8 mouse cellular contexts compared by ENCODE assay signal in genomic region chr4:138261843-138262681, GRCm38 (mm10). TPM values are rescaled to one million over a fixed set of nuclear protein-coding genes. Genes with fewer than 3 reads are reported as not detected.
DNase-seq lines count a peak whose midpoint lies in the region; ATAC-seq and TF ChIP-seq lines count a peak whose summit lies in the region.

No protein-coding gene starts in this region.

- no peaks in the 10 kb centered on the region for H3K36me3 ChIP-seq in forebrain, embryonic 16.5 days (ENCODE audit: control insufficient read depth, insufficient read depth)
- no peaks in the 10 kb centered on the region for H3K36me3 ChIP-seq in lung, embryonic 15.5 days

- no peaks in the 10 kb centered on the region for H3K9me3 ChIP-seq in forebrain, embryonic 16.5 days (ENCODE audit: control insufficient read depth, low read length)
- H3K9me3 ChIP-seq in lung, embryonic 15.5 days: no peaks in the 10 kb centered on the region

- WGBS in forebrain, embryonic 16.5 days: under 1% methylated on average over 67 of the region's 78 CpGs
- WGBS in lung, embryonic 15.5 days: 1% methylated on average over 64 of the region's 78 CpGs
- WGBS in olfactory bulb, adult 2 months: 2% methylated on average over 73 of the region's 78 CpGs

- H3K27ac ChIP-seq in forebrain, embryonic 16.5 days (ENCODE audit: low read length): no peak overlapping the region
- no peak overlapping the region for H3K27ac ChIP-seq in lung, embryonic 15.5 days
- H3K27ac ChIP-seq in olfactory bulb, adult 2 months (ENCODE audit: insufficient read depth, low read depth, low read length): no peak overlapping the region

- ATAC-seq in forebrain, embryonic 16.5 days: peak; percentile 91
- peak; percentile 91 for ATAC-seq in lung, embryonic 15.5 days (ENCODE audit: borderline replicate concordance, extremely low read depth, low FRiP score, low TSS enrichment)

- no peak for TF ChIP-seq CTCF in olfactory bulb, adult 2 months (IDR thresholded peaks at IDR 0.05; ENCODE audit: insufficient read depth, low read depth, low read length)

- peak; percentile 84 for DNase-seq in ES-CJ7 (ENCODE audit: low read depth, low spot score)
- DNase-seq in cerebellum, adult 11-12 months: peak; percentile 76
- DNase-seq in heart, postnatal 4 days: peak; percentile 93
- DNase-seq in layer of hippocampus, adult 8-10 months (ENCODE audit: low spot score in 2 of 2): peak; percentile 84 to 86
- DNase-seq in thymus, adult 18-20 months: peak; percentile 66 to 73

- H3K4me3 ChIP-seq in forebrain, embryonic 16.5 days (replicated peaks; ENCODE audit: low read length): peak overlapping the region; percentile 64
- peak overlapping the region; percentile 79 for H3K4me3 ChIP-seq in lung, embryonic 15.5 days
- peak overlapping the region; percentile 57 for H3K4me3 ChIP-seq in olfactory bulb, adult 2 months (ENCODE audit: insufficient read depth, low read depth, low read length)

- H3K4me1 ChIP-seq in forebrain, embryonic 16.5 days (replicated peaks; ENCODE audit: control insufficient read depth, insufficient read depth, low read length): peaks cover 6% of the 10 kb centered on the region
- H3K4me1 ChIP-seq in lung, embryonic 15.5 days: peaks cover 11% of the 10 kb centered on the region
- H3K4me1 ChIP-seq in olfactory bulb, adult 2 months (ENCODE audit: control insufficient read depth, insufficient read depth, low read length): peaks cover 12% of the 10 kb centered on the region

- peaks cover 2% of the 10 kb centered on the region; the same call in 1 of the 2 replicates for H3K27me3 ChIP-seq in forebrain, embryonic 16.5 days (replicated peaks; ENCODE audit: control insufficient read depth, insufficient read depth, low read length)
- 0 out of 2 replicates have a peak, but pooled peaks cover 3% of the 10 kb centered on the region for H3K27me3 ChIP-seq in lung, embryonic 15.5 days

- H3K4me2 ChIP-seq in forebrain, embryonic 16.5 days (ENCODE audit: low read length): peak overlapping the region; percentile 89
- peak overlapping the region; percentile 95 for H3K4me2 ChIP-seq in lung, embryonic 15.5 days

- no peak for TF ChIP-seq POLR2A in olfactory bulb, adult 2 months (IDR thresholded peaks at IDR 0.05; ENCODE audit: insufficient read depth, low read depth, low read length)

- peak overlapping the region; percentile 57 for H3K9ac ChIP-seq in forebrain, embryonic 16.5 days (replicated peaks; ENCODE audit: low read depth, low read length)
- H3K9ac ChIP-seq in lung, embryonic 15.5 days: peak overlapping the region; percentile 53

RNA-seq across cellular contexts. Expression of gene Kif17, which starts 11.8 kb away (rescaled TPM):
- polyA plus RNA-seq in forebrain, embryonic 16.5 days (2015; fragmentation: Nextera tagmentation; extraction: Ambion mirVana): 0.98 and 2.2 TPM in 2 replicates
- under 1 TPM; 0.14 to 0.23 TPM for total RNA-seq in heart, postnatal 4 days (2021)
- 10 to 100 TPM; 20.7 to 27.0 (median 23.2) TPM for total RNA-seq in layer of hippocampus, adult 8-10 months (2022)
- polyA plus RNA-seq in lung, embryonic 15.5 days (2015; fragmentation: Nextera tagmentation; extraction: Ambion mirVana): 3.0 and 3.9 TPM in 2 replicates
- polyA plus RNA-seq in olfactory bulb, adult 2 months (2012; ENCODE audit: insufficient read depth, insufficient read length, low replicate concordance, missing spikeins): not detected in 2 replicates

RNA-seq across cellular contexts. Expression of gene Sh2d5, which starts 11.9 kb away (rescaled TPM):
- polyA plus RNA-seq in forebrain, embryonic 16.5 days (2015; fragmentation: Nextera tagmentation; extraction: Ambion mirVana): 6.1 and 9.8 TPM in 2 replicates
- total RNA-seq in heart, postnatal 4 days (2021): under 1 TPM; 0.29 to 0.36 TPM
- total RNA-seq in layer of hippocampus, adult 8-10 months (2022): 10 to 100 TPM; 52.0 to 60.0 (median 56.8) TPM
- polyA plus RNA-seq in lung, embryonic 15.5 days (2015; fragmentation: Nextera tagmentation; extraction: Ambion mirVana): 0.27 and 0.35 TPM in 2 replicates
- not detected in 2 replicates for polyA plus RNA-seq in olfactory bulb, adult 2 months (2012; ENCODE audit: insufficient read depth, insufficient read length, low replicate concordance, missing spikeins)

RNA-seq across cellular contexts. Expression of gene Ddost, which starts 42.5 kb away (rescaled TPM):
- polyA plus RNA-seq in forebrain, embryonic 16.5 days (2015; fragmentation: Nextera tagmentation; extraction: Ambion mirVana): 184 and 190 TPM in 2 replicates
- total RNA-seq in heart, postnatal 4 days (2021): 100 to 1,000 TPM; 104 to 105 TPM
- total RNA-seq in layer of hippocampus, adult 8-10 months (2022): 10 to 100 TPM; 90.5 to 99.3 (median 97.2) TPM
- 413 and 429 TPM in 2 replicates for polyA plus RNA-seq in lung, embryonic 15.5 days (2015; fragmentation: Nextera tagmentation; extraction: Ambion mirVana)
- 218 TPM in 1 of 2 replicates, not detected in the other for polyA plus RNA-seq in olfactory bulb, adult 2 months (2012; ENCODE audit: insufficient read depth, insufficient read length, low replicate concordance, missing spikeins)

RNA-seq across cellular contexts. Expression of gene Hp1bp3, which starts 46.0 kb away (rescaled TPM):
- 233 and 263 TPM in 2 replicates for polyA plus RNA-seq in forebrain, embryonic 16.5 days (2015; fragmentation: Nextera tagmentation; extraction: Ambion mirVana)
- 100 to 1,000 TPM in 1 of 2 experiments, 10 to 100 TPM in 1; 93.7 to 102 TPM for total RNA-seq in heart, postnatal 4 days (2021)
- 100 to 1,000 TPM; 184 to 200 (median 196) TPM for total RNA-seq in layer of hippocampus, adult 8-10 months (2022)
- polyA plus RNA-seq in lung, embryonic 15.5 days (2015; fragmentation: Nextera tagmentation; extraction: Ambion mirVana): 143 and 149 TPM in 2 replicates
- polyA plus RNA-seq in olfactory bulb, adult 2 months (2012; ENCODE audit: insufficient read depth, insufficient read length, low replicate concordance, missing spikeins): 181 and 298 TPM in 2 replicates
